Mouse (Mus musculus): ENCODE results near the gene Gm11444. TPM values are rescaled to one million over a fixed set of nuclear protein-coding genes. Genes with fewer than 3 reads are reported as not detected.

Gene Gm11444
- polyA plus RNA-seq, 1 experiment from 2014 or later = not detected

DNA sequence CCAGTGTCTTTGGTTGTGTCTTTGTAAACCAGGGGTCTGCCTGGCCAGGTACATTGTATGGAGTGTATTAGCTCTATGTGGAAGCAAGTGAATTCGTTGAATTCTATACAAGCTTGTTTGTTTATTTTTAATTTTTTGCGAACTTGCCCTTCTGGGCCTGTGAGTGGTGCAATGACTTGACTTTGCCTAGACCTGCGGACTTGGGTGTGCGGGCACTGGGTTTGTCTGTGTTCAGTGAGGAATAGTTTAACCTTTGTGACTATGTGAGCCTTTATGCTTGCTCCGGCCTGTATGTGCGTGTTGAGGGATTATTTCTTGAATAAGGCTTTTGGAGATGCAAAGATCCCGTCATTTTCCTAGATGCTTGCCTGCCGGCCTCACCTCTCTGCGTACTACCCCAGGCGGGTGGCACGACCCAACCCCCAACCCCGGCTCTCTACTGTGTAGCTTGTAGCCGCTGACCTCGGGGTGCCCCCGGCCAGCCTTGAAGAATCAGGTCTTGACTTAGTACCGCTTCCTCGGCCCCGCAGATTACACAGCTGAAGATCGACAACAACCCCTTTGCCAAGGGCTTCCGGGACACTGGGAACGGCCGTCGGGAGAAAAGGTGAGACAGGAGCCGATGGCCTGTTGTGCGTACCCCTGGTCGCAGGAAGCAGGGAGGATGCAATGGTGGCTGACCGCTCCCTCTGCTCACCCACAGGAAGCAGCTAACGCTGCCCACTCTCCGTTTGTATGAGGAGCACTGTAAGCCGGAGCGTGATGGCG, 13.4 kb downstream of the Gm11444 start:
- Histone ChIP-seq H3K4me1 (ENCODE audit: insufficient read depth) (peaks cover 4% of the 10 kb centered on the region; the same call in 1 of the 2 replicates), H3K4me3 (ENCODE audit: low read depth, low read length) (peak overlapping the region; percentile 80), H3K9ac (peak overlapping the region; percentile 99), H3K27ac (ENCODE audit: low read depth) (peak overlapping the region; percentile 99), H3K9me3 (ENCODE audit: low read depth, low read length) (no peaks in the 10 kb centered on the region), H3K4me2 (peak overlapping the region; percentile 93), H3K27me3 (ENCODE audit: insufficient read depth, low read length) (peaks cover 69% of the 10 kb centered on the region), H3K36me3 (ENCODE audit: insufficient read depth) (peaks cover 80% of the 10 kb centered on the region)
- peak; percentile 73 for DNase-seq
- 3% methylated on average over 32 of the region's 32 CpGs for WGBS
- ATAC-seq (ENCODE audit: insufficient read depth) = no peak
- no peak for TF ChIP-seq CTCF (IDR thresholded peaks at IDR 0.05; ENCODE audit: low read depth)

DNA sequence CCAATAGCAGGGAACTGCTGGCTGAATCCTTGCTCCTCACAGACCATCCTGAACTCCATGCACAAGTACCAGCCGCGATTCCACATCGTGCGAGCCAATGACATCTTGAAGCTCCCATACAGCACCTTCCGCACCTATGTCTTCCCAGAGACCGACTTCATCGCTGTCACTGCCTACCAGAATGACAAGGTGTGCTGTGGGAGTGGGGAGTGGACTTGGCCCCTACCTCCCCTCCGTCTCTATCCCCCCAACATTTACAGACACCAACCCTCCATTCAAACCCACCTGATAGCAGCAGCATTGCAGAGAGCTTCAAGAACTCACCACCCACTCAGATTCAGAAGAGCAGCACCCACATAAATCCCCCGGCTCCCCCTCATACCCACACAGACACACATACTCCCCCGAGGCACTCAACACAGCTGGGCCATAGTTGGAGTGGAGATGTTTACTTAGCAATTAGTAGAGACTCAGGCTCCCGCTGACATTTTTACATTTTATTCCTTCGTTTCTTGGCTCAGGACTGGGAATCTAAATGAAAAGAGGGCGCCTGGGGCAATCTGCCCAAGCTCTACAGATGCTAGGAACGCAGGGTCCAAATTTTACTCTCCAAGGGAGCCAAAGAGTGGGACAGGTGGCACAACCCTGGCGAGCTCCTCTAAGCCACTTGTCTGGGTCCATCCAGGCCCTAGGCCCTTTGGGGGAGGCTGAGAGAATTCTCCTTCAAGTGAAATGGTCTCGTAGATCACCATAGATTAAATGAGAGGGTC, 14.2 kb downstream of the Gm11444 start:
- 8% methylated on average over 16 of the region's 16 CpGs for WGBS

DNA sequence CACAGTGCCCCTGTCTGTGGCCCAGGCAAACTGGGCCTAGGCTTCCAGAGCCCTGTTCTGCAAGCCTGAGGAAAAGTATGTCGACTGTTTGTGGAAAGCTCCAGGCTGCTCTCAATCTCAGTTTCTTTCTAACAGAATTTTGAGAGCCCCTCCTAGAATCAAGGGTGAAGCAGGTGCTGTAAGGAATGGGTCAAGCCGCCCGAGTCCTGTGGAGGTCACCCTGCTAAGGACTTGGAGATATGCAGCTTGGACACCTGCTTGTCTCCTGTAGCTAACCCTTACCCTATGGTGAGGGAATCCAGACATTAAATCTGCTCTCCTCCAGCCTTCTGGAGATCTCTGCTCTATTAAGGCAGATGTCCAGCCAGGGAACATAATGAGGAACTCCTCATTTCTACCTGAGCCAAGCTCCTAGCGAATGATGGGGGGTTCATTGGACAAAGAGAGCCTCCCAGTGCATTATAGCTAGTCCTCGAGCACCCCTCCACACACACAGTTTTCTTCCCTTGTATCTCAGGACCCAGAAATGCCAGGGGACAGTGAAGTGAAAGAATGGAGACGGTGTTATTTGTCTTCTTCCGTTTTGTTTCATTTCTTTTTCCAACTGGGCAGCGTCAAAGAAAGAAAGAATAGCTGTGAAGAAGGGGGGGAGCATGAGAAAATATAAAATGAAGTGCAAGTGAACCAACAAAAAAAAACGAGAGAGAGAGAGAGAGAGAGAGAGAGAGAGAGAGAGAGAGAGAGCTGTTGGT, 15.0 kb downstream of the Gm11444 start:
- WGBS = 10% methylated on average over 9 of the region's 9 CpGs
- peak overlapping the region; percentile 99 for H3K9ac ChIP-seq
- no peak for TF ChIP-seq CTCF (IDR thresholded peaks at IDR 0.05; ENCODE audit: low read depth)
- H3K36me3 ChIP-seq (ENCODE audit: insufficient read depth) = peaks cover 64% of the 10 kb centered on the region
- peaks cover 65% of the 10 kb centered on the region for H3K27me3 ChIP-seq (ENCODE audit: insufficient read depth, low read length)
- peaks cover under 1% of the 10 kb centered on the region; the same call in 1 of the 2 replicates for H3K4me1 ChIP-seq (ENCODE audit: insufficient read depth)
- DNase-seq = peak; percentile 47
- peak overlapping the region; percentile 99 for H3K27ac ChIP-seq (ENCODE audit: low read depth)
- no peak for ATAC-seq (ENCODE audit: insufficient read depth)
- peak overlapping the region; percentile 93 for H3K4me2 ChIP-seq
- peak overlapping the region; percentile 80 for H3K4me3 ChIP-seq (ENCODE audit: low read depth, low read length)
- H3K9me3 ChIP-seq (ENCODE audit: low read depth, low read length) = no peaks in the 10 kb centered on the region

More for the DNA sequence above, 14.2 kb downstream of the Gm11444 start:
- peak overlapping the region; percentile 93 for H3K4me2 ChIP-seq
- DNase-seq (peak; percentile 63), ATAC-seq (ENCODE audit: insufficient read depth) (no peak)
- peak overlapping the region; percentile 80 for H3K4me3 ChIP-seq (ENCODE audit: low read depth, low read length)
- no peaks in the 10 kb centered on the region for H3K9me3 ChIP-seq (ENCODE audit: low read depth, low read length)
- peak overlapping the region; percentile 99 for H3K27ac ChIP-seq (ENCODE audit: low read depth)
- H3K9ac ChIP-seq = peak overlapping the region; percentile 99
- H3K36me3 ChIP-seq (ENCODE audit: insufficient read depth) = peaks cover 72% of the 10 kb centered on the region
- H3K4me1 ChIP-seq (ENCODE audit: insufficient read depth) = peaks cover 4% of the 10 kb centered on the region; the same call in 1 of the 2 replicates
- H3K27me3 ChIP-seq (ENCODE audit: insufficient read depth, low read length) = peaks cover 65% of the 10 kb centered on the region
- TF ChIP-seq CTCF (IDR thresholded peaks at IDR 0.05; ENCODE audit: low read depth) = no peak

DNA sequence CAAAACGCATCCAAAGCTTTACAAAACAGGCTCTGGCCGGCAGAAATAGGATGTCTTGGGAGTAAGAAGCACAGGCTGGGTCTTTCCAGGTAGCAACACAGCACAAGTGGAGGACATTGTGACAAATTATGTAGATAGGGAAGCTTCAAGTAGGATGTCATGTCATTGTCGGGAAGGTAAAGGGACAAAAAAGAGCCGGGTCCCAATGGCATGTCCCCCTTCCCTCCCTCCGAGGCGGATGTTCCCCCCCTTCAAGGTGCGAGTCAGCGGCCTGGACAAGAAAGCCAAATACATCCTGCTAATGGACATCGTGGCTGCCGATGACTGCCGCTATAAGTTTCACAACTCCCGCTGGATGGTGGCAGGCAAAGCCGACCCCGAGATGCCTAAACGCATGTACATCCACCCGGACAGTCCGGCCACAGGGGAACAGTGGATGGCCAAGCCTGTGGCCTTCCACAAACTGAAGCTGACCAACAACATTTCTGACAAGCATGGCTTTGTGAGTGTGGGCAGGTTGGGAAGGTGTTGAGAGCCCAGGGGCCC, 15.7 kb downstream of the Gm11444 start:
- ATAC-seq (ENCODE audit: insufficient read depth) = no peak
- Histone ChIP-seq H3K9ac (peak overlapping the region; percentile 99), H3K4me2 (peak overlapping the region; percentile 93), H3K27ac (ENCODE audit: low read depth) (peak overlapping the region; percentile 99), H3K27me3 (ENCODE audit: insufficient read depth, low read length) (peaks cover 65% of the 10 kb centered on the region), H3K4me3 (ENCODE audit: low read depth, low read length) (peak overlapping the region; percentile 80), H3K4me1 (ENCODE audit: insufficient read depth) (peaks cover 4% of the 10 kb centered on the region; the same call in 1 of the 2 replicates), H3K9me3 (ENCODE audit: low read depth, low read length) (no peaks in the 10 kb centered on the region), H3K36me3 (ENCODE audit: insufficient read depth) (peaks cover 57% of the 10 kb centered on the region)
- DNase-seq = peak; percentile 51
- 11% methylated on average over 17 of the region's 17 CpGs for WGBS
- TF ChIP-seq CTCF (IDR thresholded peaks at IDR 0.05; ENCODE audit: low read depth) = no peak

DNA sequence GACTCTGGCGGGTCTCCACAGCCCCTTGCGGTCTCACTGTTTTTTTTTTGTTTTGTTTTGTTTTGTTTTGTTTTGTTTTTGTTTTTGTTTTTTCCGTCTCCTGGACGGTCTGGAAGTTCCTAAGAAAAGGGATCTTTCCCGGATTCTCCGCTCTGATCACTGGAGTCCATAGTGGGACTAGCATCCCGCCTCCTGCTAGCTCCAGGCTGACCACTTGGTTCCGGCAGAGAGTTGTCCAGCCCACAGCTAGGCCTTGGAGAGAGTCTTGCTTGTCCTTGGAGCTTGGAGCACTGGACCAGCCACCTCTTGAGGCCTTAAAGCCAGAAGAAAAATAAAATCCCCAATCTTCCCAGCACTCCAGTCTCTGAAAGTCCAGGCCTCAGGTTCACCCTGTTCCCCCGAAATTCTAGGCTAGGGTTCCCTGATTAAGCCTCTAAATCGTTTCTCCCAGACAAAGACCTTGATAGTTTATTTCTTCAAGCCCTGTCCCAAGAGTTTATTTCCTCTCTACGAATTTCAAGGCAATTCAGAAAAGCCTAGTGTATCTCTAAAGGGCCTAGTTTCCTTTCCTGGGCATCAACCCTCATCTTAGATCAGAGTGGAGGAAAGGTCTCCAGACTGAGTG, 16.3 kb downstream of the Gm11444 start:
- Histone ChIP-seq H3K4me2 (peak overlapping the region; percentile 93), H3K27ac (ENCODE audit: low read depth) (peak overlapping the region; percentile 99), H3K36me3 (ENCODE audit: insufficient read depth) (peaks cover 51% of the 10 kb centered on the region), H3K4me3 (ENCODE audit: low read depth, low read length) (peak overlapping the region; percentile 80), H3K9me3 (ENCODE audit: low read depth, low read length) (no peaks in the 10 kb centered on the region), H3K9ac (peak overlapping the region; percentile 99), H3K27me3 (ENCODE audit: insufficient read depth, low read length) (peaks cover 68% of the 10 kb centered on the region), H3K4me1 (ENCODE audit: insufficient read depth) (peaks cover 9% of the 10 kb centered on the region; the same call in 1 of the 2 replicates)
- peak; percentile 52 for DNase-seq
- WGBS = 11% methylated on average over 11 of the region's 11 CpGs
- TF ChIP-seq CTCF (IDR thresholded peaks at IDR 0.05; ENCODE audit: low read depth) = no peak
- ATAC-seq (ENCODE audit: insufficient read depth) = no peak

DNA sequence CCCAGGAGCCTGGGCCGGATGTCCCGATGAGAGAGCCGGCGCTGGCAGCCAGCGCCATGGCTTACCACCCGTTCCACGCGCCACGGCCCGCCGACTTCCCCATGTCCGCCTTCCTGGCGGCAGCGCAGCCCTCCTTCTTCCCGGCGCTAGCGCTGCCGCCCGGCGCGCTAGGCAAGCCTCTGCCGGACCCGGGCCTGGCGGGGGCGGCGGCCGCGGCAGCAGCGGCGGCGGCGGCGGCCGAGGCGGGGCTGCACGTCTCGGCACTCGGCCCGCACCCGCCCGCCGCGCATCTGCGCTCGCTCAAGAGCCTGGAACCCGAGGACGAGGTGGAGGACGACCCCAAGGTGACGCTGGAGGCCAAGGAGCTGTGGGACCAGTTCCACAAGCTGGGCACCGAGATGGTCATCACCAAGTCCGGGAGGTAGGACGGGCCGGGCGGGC, 17.0 kb downstream of the Gm11444 start:
- peak overlapping the region; percentile 99 for H3K9ac ChIP-seq
- TF ChIP-seq CTCF (IDR thresholded peaks at IDR 0.05; ENCODE audit: low read depth) = no peak
- peak overlapping the region; percentile 93 for H3K4me2 ChIP-seq
- H3K36me3 ChIP-seq (ENCODE audit: insufficient read depth) = peaks cover 43% of the 10 kb centered on the region
- ATAC-seq (ENCODE audit: insufficient read depth) = no peak
- peaks cover 13% of the 10 kb centered on the region; the same call in 1 of the 2 replicates for H3K4me1 ChIP-seq (ENCODE audit: insufficient read depth)
- H3K9me3 ChIP-seq (ENCODE audit: low read depth, low read length) = no peaks in the 10 kb centered on the region
- no peak for DNase-seq
- peak overlapping the region; percentile 99 for H3K27ac ChIP-seq (ENCODE audit: low read depth)
- under 1% methylated on average over 48 of the region's 54 CpGs for WGBS
- peak overlapping the region; percentile 80 for H3K4me3 ChIP-seq (ENCODE audit: low read depth, low read length)
- peaks cover 65% of the 10 kb centered on the region for H3K27me3 ChIP-seq (ENCODE audit: insufficient read depth, low read length)
